Mouse (Mus musculus): ENCODE measurements around the gene Prss8.
A peak's percentile ranks its signal among the peaks of the same experiment; 100 is the strongest.

DNA sequence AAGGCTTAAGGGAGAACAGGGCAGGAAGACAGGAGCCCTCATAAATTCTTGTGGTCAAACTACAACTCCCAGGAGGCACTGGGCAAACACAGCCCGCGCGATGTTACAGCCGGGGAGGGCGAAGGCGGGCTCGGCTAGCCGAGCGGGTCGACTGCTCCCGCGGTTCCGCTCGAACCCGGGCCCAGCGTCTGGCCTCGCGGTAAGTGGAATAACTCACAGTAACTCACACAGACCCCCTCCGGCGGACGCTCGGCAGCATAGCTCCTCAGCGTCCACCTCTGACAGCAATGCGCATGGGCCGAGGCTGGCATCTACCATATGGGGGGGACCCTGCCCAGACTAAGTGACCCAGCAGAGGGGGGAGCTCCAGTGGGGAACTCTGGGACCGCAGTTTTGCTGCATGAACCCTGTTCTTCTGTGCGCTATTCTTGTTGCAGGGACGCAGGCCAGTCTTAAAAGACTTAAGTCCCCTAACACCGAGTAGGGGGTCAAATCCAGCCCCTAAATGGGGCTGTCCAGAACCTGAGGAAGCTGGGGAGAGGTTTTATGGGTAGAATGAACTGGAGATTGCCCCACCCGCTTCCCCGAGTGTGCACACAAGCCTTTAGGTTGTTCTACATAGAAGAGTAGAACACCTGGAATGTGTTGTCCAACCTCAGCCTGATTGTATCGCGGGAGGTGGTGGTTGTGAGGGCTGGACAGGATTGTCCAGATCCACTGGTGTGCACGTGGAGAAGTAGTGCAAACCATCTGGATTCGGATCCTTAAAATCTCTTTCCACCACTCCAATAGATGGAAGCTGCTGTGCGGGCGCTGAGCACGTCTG lies 25.7 kb downstream of the Prss8 start, which contains the start of gene Bckdk:
- TF ChIP-seq CTCF (IDR thresholded peaks at IDR 0.05; ENCODE audit: insufficient read depth, low read depth, low read length), result no peak
- peak; percentile 79 for TF ChIP-seq POLR2A (IDR thresholded peaks at IDR 0.05; ENCODE audit: insufficient read depth, low read depth, low read length)
